Mouse (Mus musculus): ENCODE data around the gene Polr3b. TPM values are rescaled to one million over a fixed set of nuclear protein-coding genes. Genes with fewer than 3 reads are reported as not detected.

Gene Polr3b
- total RNA-seq (2022), result 10 to 100 TPM; 14.2 to 16.4 (median 14.6) TPM

DNA sequence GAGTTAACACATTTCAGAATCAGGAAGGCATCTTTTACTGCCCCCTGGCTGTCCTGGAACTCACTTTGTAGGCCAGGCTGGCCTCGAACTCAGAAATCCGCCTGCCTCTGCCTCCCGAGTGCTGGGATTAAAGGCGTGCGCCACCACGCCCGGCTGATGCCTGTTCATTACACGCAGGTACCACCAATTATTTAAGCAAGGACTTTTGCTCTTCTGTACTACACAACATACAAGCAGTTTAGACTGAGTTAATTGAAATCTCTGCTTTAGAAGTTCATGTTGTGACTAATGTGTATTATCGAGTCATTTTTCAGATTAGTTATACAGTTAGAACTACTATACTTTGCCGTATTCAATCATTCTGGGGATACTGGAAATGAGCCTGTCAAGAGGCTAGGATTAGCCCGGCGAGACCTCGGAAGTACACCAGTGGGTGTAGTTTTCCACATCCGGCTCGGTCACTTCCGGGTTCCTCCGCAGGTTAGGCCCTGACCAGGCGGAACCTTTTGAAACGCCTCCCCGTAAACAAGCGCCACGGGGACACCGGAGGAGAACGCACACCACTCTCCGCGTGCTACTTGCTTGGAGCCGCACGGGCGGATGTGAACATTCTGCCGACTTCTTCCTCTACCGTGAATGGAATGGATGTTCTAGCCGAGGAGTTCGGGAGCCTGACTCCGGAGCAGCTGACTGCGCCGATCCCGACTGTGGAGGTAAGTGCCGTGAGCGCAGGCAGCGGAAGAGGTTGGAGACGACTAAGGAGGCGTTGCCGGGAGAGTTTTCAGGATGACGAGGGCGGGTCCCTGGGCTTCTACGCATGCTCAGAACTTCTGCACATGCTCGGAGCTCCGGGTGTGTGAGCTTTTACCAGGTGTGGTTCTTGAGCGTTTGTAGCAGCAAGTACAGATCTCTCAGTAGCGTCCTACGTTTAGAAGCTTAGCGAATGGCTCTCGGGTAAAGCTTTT is at the start of gene Polr3b:
Gene Polr3b (plus strand): TSS at position 467 of the 965 bp plus-strand sequence.
- DNase-seq (ENCODE audit: low spot score in 2 of 2), result peak; percentile 93

DNA sequence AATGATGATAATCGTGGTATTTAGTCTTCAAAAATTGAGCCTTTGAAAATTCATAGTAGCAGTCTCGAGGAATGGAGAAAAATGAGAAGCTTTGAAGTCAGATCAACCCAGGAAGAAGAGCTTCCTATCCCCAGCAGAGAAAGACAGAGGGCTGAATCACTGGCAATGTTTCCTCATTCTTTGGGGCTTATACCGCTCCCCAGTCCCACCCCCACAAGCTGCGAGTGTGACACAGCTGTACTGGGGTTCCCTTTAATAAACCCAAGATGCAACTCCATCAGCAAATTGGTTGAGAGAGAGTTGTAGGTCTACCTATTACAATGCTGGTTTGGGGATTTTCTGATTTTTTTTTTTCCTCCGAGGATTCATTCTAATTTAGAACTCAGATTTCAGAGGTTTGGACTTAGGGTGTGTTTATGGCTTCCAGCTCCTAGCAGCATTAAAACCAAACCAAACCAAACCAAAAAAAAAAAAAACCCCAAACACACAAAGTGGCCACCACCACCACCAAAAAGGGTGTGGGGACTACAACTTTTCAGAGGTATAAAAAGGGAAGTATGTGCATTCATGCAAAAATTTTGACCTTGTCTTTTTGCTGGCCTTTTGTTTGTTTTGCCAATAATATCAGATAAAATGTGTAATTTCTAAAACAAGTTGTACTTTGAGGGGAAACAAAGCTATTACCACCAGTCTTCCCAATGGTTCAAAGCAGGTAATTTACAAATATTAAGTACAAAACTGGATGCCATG is 48.2 kb upstream of the Polr3b start:
- DNase-seq (ENCODE audit: low spot score in 2 of 2), result no peak

DNA sequence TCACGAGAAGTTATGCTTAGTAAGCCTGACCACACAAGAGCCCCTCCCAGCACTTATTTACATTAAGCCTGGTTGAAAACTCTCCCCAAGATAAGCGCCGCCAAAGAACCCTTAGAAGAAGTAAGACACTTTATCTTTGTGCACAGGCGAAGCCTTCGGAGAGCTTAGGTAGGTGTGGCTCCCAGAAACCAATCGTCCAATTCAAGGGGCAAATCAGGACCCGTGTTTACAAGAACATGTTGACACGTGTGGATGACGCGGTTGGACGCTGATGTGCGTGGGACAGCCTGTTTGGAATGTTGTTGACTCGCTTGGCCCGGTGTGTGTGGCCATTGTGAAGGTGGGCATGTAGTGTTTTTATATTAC is 46.1 kb upstream of the Polr3b start:
- no peak for DNase-seq (ENCODE audit: low spot score in 2 of 2)

DNA sequence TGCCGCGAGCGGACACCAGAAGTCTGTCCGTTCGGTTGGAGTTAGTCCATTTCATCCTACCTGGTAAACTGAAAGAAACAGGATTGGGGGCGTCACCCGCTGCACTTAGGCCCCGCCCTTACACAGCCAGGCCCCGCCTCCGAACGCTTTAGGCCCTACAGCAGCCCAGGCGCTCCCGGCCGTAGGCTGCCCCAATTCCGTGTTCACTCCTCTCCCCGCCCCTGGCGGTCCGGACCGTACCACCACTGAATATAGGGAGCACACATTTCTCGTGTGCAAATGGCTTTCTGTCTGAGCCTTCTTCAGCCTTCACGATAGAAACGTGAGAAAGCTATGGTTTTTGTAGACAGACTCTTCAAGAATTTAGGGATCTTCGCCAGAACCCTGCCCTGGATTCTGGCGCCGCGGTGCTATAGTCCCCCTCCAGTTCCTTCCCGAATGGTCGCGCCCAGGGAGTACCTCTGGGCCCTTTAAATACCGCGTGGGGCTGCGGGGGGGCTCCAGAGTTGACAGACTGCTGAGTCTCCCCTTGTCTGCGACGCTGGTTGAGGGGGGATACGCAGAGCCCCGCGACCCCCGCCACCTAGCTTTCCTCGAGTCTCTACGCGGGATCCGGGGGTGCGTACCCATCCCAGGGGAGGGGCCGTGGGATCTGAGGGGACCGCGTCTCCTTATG is 45.6 kb upstream of the Polr3b start, which contains the start of gene Tcp11l2:
Gene Tcp11l2 (plus strand): TSS at position 232 of the 676 bp plus-strand sequence.
- DNase-seq (ENCODE audit: low spot score in 2 of 2), result peak; percentile 88 to 94

- peak; percentile 42 to 61 for DNase-seq (ENCODE audit: low spot score in 2 of 2)
Observed at GRCm38 (mm10) chr10:84577071-84577727, 44.9 kb upstream of the Polr3b start.

GRCm38 (mm10) chr10:84578738-84579137 is 43.4 kb upstream of the Polr3b start:
- DNase-seq (ENCODE audit: low spot score in 2 of 2), result no peak

DNA sequence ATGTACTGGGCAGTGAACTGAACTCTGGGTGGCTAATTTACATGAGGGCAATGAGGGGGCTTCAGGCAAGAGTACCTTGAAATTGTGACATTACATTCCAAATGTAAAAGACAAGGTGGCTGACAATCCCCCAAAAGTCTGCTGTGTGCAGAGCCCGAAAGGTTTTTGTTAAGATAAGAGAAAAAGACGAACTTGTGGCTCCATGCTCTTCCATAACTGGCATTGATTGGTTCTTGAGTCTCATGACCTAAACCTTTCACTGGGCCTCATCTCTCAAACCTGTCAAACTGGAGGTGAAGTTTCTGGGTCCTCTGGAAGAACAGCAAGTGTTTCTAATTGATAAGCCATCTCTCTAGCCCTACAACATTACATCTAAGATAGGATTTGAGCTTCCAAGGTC is 42.6 kb upstream of the Polr3b start:
- DNase-seq (ENCODE audit: low spot score in 2 of 2), result no peak

DNA sequence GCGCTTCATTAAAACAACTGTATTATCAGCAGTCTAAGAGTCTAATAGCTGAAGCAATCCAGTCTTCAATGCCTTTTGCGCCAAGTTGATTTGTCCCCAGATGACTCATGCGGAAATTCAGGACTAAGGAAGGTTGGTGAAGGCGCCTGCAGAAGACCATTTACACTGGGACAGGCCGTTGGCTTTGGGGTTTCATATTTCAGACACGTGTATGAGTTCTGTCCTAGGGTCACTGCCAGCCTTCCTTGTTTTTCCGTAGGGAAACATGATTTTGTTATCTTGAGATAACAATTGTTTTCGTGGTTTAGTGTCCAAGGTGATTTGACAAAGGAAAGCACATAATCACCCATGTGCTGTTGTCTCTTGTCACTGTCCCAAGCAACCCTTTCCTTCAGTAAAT is 40.9 kb upstream of the Polr3b start:
- DNase-seq (ENCODE audit: low spot score in 2 of 2), result no peak

- no peak for DNase-seq (ENCODE audit: low spot score in 2 of 2)
Observed at GRCm38 (mm10) chr10:84582236-84582635, 39.9 kb upstream of the Polr3b start.

DNA sequence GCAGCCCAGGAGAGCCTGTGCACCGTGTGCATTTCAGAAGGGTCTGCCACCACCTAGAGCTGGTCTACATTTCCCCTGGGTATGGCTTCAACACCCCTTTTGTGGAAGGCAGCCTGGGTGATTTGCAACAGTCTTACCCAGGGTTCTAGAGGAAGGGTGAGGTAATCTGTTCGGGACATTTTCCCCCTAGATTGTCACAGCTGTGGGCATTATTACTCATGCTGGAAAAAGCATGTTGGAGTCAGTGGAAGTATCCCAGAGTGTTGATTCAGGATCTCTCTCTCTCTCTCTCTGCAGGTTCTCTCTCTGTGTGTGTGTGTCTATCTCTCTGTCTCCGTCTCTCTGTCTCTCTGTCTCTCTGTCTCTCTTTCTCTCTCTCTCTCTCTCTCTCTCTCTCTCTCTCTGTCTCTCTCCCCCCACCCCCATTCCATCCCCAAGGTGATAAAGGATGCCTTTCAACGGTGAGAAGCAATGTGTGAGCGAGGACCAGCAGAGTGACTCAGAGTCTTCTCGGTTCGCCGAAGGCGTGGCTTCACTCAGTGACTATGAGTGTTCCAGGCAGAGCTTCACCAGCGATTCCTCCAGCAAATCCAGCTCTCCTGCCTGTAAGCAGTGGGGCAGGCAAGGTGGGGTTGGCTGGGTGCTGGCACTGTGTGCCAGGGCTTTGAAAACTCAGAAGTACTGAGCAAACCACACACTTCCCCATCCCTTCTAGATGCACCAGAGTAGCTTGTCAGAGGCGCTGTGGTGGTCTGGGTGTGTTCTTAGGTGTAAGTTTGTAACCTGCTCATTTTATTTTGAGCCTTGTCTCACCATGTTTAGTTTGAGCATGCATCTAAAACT is 37.4 kb upstream of the Polr3b start:
- no peak for DNase-seq (ENCODE audit: low spot score in 2 of 2)

GRCm38 (mm10) chr10:84585294-84585650 is 36.8 kb upstream of the Polr3b start:
- no peak for DNase-seq (ENCODE audit: low spot score in 2 of 2)

- no peak for DNase-seq (ENCODE audit: low spot score in 2 of 2)
Observed at GRCm38 (mm10) chr10:84590956-84591355, 31.1 kb upstream of the Polr3b start.

GRCm38 (mm10) chr10:84591640-84592148 is 30.4 kb upstream of the Polr3b start:
- no peak for DNase-seq (ENCODE audit: low spot score in 2 of 2)

DNA sequence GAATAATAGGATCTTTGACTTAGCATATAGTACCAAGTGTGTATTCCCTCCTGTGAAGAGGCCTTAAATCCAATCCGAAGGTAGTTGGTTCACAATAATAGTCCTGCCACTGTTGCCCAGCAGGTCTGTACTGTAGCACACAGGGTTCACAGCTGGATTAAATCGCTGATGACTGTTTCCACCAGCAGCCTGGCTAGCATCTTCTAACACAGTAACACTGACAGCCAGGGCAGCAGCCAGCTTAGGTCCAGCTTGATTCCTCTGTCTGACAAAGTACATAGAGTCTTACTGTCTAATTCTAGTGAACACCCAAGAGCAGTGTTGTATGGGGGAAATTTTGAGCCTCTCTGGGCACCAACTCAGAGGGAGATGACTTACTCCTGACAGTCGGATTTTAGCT is 29.3 kb upstream of the Polr3b start:
- no peak for DNase-seq (ENCODE audit: low spot score in 2 of 2)

- no peak for DNase-seq (ENCODE audit: low spot score in 2 of 2)
Observed at GRCm38 (mm10) chr10:84597127-84597785, 24.8 kb upstream of the Polr3b start.

- DNase-seq (ENCODE audit: low spot score in 2 of 2), result no peak
Observed at GRCm38 (mm10) chr10:84598172-84598571, 23.9 kb upstream of the Polr3b start.

GRCm38 (mm10) chr10:84600136-84600535 is 22.0 kb upstream of the Polr3b start:
- no peak for DNase-seq (ENCODE audit: low spot score in 2 of 2)

GRCm38 (mm10) chr10:84604335-84604734 is 17.8 kb upstream of the Polr3b start:
- DNase-seq (ENCODE audit: low spot score in 2 of 2), result no peak

- no peak for DNase-seq (ENCODE audit: low spot score in 2 of 2)
Observed at GRCm38 (mm10) chr10:84608361-84608760, 13.7 kb upstream of the Polr3b start.

DNA sequence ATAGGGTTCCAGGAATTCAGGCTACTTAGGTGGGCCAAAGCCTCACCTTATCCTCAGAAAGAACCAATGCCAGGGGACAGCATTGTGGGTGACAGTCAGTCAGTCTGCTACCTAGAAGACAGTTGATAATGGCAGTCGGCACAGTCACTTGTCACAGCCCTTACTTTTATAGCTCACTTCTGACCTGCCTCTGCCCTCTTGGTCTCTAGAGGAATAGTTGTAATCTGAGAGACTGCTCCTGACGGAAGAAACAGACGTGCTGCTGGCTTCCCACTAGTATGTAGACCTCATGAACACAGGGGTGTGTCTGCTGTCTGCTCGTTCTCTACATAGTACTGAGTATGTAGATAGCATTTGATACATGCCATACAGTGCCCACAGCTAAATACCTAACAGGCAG is 11.8 kb upstream of the Polr3b start:
- no peak for DNase-seq (ENCODE audit: low spot score in 2 of 2)

Data from left cerebral cortex, adult 8-10 months (tissue).